Mouse (Mus musculus) granulocyte monocyte progenitor cell, adult 5-6 weeks (primary cell): ENCODE measurements around the gene Itih5. TPM values are rescaled to one million over a fixed set of nuclear protein-coding genes. Genes with fewer than 3 reads are reported as not detected.
A peak's percentile ranks its signal among the peaks of the same experiment; 100 is the strongest.

ENCODE experiments used
- ATAC-seq: replicated peaks from 2 replicates; pipeline ENCODE4 v1.8.0; 2016; ENCODE audit warnings: mild to moderate bottlenecking, moderate TSS enrichment, inconsistent platforms; ENCODE audit not compliant: poor library complexity, severe bottlenecking
- total RNA-seq, 2 experiments: library from RNA; stranded (forward) in 1 of 2; stranded (reverse) in 1 of 2; fragments of 200-712, 200-1000 nt in 1 of 2; fragments of >200 nt in 1 of 2; fragmentation: Nextera tagmentation in 1 of 2; gene quantifications; 2 replicates each; pipeline ENCODE4 v1.2.3; 2014 to 2017

Itih5 gene
- total RNA-seq (2014; fragmentation: Nextera tagmentation) = 3.6 and 5.8 TPM in 2 replicates
- 4.7 and 6.2 TPM in 2 replicates for total RNA-seq (2017)

DNA sequence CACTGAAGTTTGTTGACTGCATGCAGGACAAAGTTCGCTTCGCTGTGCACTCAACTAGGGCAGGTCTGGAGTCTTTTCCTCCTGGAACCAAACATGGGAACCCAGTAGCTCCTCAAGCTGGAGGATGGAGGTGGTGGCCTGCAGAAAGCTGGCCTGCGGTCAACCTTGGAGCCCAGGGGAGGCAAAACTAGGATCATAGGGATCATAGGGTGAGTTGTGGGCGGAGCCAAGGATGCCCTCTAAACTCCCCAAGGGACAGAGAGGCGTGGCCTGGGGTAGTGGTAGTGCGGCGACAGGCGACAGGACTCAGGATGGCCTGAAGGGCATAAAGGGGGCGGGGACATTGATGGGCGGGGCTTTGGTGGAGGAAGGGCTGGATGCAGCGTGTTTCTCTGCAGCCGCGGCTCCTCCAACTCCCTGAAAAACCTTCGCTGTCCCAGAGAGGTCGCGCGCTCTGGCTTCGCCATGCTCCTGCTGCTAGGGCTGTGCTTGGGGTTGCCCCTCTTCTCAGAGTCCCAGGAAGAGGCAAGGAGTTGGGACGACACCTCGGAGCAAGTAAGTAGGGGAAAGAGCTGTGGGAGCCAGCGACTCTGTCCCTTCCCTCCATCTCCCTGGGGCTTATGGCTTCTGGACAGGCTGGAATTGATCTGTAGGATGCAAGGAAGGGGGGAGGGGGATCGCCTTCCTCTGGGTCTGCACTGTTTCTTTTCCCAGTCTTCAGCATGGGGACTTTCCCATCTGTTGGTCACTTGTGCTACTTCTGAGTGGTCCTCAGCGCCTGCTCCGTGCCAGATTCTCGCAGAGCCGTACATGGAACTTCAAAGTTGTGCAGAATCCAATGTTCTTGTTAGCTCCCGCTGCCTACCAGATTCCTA, at the start of gene Itih5:
TSS of gene Itih5 (plus strand) at position 371 of the 875 bp plus-strand sequence.
- ATAC-seq = peak; percentile 92

DNA sequence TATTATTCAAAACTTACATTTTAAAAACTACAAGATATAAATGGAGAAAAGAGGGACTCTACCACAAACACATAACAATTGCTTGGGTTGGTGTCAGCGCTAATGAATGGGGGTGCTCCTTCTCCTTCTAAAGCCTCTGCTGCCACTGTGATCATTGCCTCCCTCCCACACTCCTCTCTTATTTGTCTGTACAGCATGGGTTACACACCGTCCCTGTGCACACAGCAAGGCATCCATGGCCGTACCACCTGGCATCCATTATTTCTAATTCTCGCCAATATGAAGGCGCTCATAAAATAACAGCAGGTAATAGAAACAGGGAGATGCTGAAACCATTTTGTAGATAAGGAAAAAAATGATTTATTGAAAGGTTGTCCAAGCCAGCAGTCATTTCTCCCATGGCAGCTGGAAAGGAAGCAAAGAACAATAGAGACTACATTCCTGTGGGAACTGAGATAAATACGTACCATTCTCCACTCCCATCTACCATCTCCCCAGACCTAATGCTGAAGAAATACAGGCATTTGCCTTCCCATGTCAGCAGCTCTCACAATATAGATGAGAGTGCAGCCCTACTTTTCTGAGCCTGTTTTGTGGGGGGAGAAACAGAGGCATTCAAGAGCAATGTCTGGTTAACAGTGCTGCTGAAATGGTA, 44.7 kb upstream of the Itih5 start:
- no peak for ATAC-seq

DNA sequence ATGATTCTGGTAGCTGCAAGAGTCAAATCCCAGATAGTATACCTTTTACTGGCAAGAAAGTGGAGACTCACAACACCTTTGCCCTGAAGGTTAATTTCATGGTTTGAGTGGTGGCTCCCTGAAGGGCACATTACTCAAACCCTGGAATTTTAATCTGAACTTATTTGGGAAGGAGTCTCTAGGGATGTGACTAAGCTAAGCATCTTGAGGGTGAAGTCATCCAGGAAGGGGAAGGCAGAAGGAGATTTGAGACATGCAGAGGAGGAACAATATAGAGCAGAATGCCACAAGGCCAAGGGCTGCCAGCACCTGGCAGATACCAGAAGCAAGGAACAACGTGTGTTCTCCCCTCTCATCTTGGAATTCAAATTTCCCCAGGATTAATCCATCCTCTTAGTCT, 34.6 kb upstream of the Itih5 start:
- ATAC-seq = no peak

DNA sequence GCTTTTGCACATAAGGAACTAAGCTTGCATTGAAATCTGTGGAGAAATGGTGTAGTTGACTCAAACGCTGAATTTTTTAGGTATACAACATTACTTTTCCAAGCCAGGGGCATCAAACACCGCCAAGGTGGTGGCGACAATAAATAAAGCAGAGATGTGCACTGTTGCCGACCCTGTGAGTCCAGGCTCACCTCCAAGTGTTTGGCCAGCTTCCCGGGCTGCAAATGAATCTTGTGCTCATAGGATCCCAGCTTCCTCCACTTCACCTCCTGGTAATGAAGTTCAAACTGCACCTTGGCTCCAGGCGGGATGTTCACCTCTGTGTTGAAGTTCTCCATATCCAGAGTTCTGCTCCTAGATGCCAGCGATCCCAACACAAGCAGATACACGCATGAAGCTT, 34.1 kb upstream of the Itih5 start:
- no peak for ATAC-seq

DNA sequence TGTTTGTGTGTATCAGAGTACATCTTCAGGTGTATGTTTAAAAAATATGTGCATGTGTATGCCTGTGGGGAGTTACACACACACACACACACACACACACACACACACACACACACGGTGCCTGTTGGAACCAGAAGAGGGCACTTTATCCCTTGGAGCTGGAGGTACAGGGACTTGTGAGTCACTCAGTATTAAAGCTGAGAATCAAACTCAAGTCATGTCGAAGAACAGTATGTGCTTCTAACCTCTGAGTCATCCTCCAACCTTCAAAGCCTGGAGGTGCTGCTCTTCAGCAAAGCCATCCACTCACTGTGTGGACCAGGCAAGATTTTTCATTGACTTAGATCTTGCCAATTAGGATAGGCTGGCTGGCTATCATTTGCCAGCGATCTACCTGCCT, 31.5 kb upstream of the Itih5 start:
- no peak for ATAC-seq

DNA sequence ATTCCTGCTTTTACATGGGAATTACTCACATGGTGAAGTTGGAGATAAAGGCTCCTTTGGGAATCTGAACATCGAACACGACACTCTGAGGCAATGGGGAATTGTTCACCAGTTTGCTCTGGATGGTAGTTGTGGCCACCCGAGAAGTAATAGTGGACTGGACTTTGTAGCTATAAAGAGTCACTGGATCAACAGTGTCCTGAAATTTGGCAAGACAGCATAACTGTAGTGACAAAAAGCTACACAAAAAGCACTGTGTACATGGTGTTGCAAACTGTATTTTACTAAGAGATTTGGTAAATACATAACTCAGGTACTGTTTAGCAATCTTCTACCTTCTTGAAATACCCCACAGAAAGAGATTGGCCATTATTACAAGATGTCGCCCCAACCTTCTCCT, 27.2 kb upstream of the Itih5 start:
- no peak for ATAC-seq

DNA sequence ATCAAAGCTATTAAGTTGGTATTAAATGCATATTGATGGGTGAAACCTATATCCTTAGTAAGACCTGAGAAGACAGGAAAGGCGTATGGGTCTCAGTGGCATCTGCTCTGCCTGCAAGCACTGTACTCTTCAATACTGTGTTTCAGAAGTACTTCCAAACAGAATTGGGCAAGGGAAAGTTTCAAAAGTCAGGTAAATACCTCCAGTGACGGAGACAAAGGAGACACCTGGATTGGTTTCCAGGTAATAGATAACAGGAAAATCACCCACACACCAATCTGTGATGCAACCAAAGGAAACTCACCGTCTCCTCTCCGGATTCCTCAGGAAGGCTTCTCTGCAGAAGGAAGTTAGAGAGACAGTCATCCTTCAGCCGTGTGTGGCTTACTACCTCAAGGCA, 25.9 kb upstream of the Itih5 start:
- no peak for ATAC-seq

DNA sequence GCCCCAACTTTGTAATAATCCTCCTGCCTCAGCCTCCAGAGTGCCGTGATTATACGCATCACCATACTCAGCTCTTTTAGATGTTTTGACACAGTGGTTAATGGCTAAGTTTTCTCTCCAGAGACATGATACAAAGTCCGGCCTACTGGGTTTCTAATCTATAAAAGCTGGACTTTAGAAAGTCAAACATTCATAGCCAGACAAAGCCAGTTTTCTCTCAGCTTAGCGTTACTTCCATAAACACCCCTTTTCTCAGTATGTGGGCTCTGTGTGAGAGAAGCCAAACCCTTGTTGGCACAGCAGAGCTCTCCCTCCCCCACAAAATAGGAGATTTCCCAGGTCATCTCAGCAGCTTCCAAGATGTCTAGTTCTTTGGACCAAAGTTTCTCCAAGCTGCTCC, 24.8 kb upstream of the Itih5 start:
- no peak for ATAC-seq

DNA sequence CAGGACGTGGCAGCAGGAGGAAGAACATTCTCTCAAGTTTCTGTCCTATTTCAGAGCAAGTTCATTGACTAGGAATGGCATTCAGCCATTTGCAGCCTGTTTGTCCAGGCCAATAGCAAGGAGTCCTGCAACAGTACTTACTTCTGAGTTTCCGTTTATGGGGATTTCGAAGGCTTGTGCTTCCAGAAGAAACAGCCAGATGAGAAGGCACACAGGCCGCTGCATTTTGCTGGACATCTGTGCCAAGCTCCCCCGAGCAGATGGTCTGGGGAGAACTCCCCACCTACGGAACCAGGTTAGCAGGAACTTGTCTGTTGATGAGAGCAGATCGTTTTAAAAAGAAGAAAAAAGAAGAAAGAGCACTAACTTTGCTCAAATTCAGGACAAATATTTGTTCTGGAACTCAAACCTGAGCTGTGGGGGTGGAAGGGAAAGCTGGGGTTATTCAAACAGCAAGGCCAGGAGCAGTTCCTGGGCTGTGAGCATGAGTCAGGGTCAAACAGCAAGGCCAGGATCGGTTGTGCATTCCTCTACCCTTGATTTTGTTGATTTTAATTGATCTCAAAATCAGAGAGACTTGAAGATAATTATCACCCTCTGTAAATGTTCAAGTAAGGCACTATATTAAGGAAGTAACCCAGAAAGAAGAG, 22.9 kb upstream of the Itih5 start:
- no peak for ATAC-seq

DNA sequence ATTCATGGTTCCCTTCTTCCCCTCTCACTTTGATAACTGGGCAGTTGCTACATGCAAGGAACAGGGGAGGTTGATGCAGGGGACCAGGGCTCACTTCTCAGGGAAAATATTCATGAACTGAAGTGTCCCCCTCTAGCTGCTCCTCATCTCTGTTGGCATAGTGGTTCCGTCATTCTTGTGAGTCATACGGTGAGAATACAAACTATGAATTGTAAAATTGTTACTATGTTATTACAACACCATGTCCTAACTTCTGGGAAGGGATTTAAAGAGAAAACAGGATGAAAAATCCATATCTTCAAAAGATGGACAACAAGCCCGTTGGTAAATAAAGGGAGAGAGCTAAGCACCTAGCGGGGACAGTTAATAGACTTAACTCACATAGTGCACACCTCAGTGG, 22.1 kb upstream of the Itih5 start, which contains the start of gene Itih2:
TSS of gene Itih2 (minus strand) at position 101 of the 400 bp plus-strand sequence.
- ATAC-seq = no peak

DNA sequence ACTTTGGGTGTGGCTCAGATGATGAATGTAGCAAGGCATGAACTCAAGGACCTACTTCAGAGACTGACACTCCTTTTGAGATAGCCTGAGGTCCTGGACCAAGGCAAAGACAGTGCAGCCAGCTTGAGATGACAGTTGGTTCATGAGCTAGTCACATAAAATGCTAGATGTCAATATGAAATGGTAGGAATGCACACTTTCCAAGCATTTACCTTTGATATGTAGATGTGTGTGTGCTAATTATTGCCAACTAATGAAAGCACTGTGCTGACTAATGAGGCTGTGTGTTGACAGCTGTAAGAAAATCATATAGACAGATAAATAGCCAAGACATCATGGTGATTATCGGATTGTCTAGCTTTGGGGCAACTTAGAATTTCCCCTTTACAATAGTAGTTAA, 21.2 kb upstream of the Itih5 start:
- no peak for ATAC-seq

DNA sequence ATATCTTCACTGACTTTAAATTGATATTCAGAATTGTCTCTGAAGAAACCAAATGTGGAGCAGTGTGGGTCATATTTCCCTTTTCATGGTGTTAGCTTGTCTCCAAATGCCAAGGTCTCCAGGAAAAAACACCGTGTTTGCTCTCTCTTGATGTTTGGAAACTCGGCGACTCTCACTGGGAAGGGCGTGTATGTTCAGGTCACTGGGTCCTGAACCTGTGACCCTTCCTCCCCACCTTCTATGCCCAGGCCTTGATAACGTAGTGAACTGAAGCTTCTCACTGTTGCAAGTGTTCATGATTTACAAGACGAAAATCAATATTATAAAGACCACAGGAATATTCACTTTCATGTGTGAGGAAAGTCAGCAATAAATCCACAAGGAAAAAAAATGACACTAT, 19.4 kb upstream of the Itih5 start:
- ATAC-seq = no peak

DNA sequence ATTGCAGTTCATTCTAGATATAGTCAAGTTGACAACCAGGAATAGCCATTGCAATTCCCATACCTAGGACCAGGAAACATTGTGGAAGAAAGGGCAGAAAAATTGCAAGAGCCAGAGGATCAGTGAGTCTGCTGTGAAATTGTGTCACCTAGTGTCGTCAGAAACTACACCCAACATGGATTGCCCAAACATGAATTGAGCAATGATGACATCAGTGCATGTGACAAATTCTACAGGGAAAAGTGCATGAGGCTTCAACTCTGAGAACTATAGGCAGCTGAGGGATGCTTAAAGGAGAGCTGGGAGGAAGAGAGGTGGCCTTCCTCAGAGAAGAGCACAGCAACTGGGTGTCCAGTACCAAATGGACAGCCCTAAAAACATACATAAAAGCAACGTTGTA, 16.1 kb upstream of the Itih5 start:
- peak; percentile 96 for ATAC-seq

DNA sequence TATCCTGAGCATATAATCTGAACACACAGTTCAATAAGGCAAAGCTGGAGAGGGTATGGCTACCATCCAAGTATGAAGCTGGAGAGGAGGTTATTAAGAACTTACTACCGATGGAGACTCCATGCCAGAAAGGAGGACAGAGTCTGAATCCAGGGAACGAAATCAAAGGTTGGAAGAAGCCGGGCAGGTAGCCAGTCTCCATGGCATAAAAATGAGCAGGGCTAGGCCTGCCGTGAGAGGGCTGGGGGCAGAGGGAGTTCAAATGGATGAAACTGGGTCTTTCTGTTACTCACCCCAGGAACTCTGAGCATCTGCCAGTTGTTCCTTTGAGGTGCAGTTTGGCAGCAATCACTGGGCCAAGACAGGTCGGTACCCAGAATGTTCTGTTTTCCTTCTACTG, 12.9 kb upstream of the Itih5 start:
- ATAC-seq = no peak

DNA sequence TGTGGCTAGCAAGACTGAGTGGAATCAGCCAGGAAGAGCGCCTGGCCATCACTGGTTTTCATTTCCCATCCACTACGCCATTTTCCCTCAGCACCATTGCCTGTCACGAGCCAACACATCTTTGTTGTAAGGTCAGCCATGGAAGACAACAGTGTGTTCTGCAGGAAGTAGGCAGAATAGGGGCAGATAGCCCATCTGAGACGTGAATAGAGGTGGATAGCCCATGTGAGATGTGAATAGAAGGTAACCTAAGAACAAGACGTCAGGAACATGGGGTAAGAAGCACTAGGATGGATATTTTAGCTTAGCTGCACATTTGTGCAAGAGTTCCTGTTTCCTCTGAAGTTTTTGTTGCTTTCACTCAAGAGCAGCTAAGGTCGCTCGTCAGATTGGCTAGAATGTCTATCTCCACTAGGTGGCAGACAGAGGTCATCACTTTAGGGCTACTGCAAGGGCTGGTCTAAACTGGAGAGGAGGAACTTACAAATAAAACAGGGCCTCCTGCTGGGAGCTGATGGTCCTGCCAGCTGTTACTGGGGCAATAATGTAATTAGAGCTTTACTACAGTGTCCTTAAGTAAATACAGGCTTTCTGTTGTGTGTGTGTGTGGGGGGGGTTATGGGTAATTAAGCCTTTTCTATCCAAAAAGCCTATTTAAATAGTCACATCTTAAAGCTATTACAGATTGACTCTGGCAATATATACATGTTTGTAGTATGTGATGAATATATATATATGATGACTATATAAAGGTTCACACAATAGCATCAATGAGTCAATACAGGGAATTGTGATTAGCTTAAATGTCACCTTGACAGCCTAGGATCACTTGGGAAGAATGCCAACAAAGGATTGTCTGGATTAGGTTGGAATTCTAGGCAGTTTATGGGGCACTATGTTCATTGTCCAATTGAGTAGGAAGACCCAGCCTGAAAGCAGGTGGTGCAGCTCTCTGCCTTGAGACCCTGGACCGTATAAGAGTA, 10.6 kb upstream of the Itih5 start:
- peak; percentile 99 for ATAC-seq

DNA sequence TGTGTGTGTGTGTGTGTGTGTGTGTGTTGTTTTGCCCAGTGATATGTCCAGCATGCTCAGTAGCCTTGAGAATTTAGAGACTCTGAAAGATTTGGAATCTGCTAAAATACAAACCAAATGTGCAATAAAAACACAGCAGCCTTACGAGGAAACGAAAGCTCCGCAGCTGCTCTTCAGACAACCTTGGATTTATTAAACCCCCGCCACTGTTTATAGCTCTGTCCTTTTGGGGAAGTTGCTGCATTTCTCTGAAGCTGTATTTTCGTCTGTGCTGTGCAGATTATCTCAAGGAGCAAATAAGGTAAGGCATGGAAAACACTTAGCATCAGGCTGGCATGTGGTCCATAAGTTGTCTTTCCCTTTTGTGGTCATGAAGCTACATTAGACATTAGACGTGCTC, 7.9 kb upstream of the Itih5 start:
- ATAC-seq = peak; percentile 42

DNA sequence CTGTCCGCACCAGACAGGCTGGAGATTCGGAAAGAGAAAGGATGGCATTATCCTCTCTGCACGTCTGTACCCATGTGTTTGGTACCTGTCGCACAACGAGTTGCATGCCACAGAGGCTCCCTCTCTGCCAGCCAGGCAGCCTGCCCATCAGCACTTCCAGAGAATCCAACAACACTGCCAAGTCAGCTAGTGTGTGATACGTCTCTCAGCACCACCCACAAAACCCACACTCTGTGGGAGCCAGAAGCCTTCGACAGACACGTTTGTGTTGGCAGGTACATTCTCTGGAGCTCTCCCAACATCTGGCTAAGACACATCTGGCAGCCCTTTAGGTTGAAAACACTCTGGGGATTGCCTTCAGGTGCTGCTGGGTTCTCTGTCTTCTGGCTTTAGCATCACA, 6.2 kb upstream of the Itih5 start:
- ATAC-seq = no peak

DNA sequence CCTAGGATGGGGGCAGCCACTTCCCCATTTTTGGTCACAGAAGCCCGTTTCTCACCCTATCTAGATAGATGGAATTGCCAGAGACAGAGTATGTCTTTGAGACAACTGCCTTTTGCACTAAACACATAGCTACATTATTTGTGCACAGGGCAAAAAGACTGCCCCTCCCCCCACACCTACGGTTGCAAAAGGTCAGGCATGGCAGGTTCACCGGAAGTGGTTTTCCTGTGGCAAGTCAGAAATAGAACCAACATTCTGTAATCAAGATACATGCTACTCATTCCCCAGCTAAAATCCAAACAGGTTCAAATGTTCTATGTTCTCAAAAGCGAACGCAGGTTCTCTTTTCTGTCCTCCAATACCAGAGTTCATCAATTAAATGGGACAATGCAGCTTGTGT, 781 bp upstream of the Itih5 start:
- ATAC-seq = peak; percentile 54

DNA sequence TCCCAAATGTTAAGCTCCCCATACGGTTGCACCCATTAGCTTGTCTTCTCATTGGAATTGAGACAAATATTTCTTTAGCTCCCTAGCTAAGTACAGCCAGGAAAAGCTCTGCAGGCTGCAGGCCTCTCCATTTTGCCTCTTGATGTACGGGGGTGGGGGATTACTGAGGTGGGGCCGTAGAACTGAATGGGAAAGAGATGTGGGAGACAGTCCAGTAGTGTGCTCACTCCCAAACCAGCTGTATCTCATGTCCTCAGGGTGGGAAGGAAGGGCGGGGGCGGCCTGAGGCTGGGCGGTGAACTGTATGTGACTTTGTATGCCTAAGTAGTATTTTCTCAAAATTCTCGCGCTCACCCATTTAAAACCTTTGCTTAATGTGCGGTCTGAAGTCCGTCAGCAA, 3.8 kb downstream of the Itih5 start:
- no peak for ATAC-seq

DNA sequence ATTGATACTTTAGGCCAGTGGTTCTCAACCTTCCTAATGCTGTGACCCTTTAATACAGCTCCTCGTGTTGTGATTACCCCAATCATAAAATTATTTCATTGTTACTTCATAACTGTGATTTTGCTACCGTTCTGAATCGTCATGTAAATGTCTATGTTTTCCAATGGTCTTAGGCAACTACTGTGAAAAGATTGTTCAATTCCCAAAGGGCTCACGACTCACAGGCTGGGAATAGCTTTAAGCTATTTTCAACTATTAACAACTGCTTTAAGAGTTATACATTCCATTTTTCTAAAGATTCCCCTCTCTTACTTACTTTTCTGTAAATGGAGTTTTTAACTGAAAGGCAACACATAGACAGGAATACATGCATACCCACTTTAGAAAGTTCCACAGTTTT, 8.6 kb downstream of the Itih5 start:
- no peak for ATAC-seq
